Mouse (Mus musculus): ENCODE measurements around the gene Ccz1.

DNA sequence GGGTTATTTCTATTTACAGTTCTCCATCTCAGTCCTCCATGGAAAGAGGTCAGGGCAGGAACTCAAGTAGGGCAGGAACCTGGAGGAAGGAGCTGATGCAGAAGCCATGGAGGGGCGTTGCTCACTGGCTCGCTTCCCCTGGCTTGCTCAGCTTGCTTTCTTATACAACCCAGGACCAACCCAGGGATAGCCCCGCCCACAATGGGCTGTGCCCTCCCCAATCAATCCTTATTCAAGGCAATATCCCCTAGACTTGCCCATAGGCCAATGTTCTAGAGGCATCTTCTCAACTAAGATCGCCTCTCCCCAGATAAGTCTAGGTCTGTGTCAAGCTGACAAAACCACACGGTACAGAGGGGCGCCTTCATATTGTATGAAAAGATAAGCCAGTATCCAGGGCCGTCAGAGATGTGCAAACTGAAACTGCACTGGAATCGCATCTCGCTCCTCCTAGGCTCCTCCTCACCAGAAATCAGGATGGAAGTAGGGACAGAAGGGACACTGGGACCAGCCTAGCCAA is 24.5 kb upstream of the Ccz1 start:
- TF ChIP-seq CTCF (IDR thresholded peaks at IDR 0.05) = no peak
- TF ChIP-seq POLR2A (IDR thresholded peaks at IDR 0.05; ENCODE audit: insufficient read depth, low read depth, low read length) = no peak

Data from heart, adult 2 months (tissue).